Mouse (Mus musculus) intestine, embryonic 16.5 days (tissue): ENCODE data around the gene Glt8d2. TPM values are rescaled to one million over a fixed set of nuclear protein-coding genes. Genes with fewer than 3 reads are reported as not detected.

Source experiments
- ATAC-seq: fragments of 200-750 bp; cut with Nextera tagmentation; 2 replicates; pipeline ENCODE4 v1.8.0; 2017; ENCODE audit warnings: moderate TSS enrichment, moderate library complexity
- H3K27ac ChIP-seq: fragments of 300-500 bp; sonication (generic); 2 replicates; pipeline ENCODE4 v1.5.1; 2014; ENCODE audit warnings: mild to moderate bottlenecking, low read length
- H3K27me3 ChIP-seq: fragments of 300-500 bp; sonication (generic); replicated peaks from 2 replicates; pipeline ENCODE4 v1.6.1; 2014; ENCODE audit warnings: low read length, control low read depth, mixed read lengths; ENCODE audit not compliant: control insufficient read depth, insufficient read depth
- H3K36me3 ChIP-seq: fragments of 300-500 bp; sonication (generic); 2 replicates; pipeline ENCODE4 v1.6.1; 2014; ENCODE audit warnings: low read length, control low read depth; ENCODE audit not compliant: control insufficient read depth, insufficient read depth
- H3K4me1 ChIP-seq: fragments of 300-500 bp; sonication (generic); 2 replicates; pipeline ENCODE4 v1.6.1; 2014; ENCODE audit warnings: low read length, control low read depth, mixed read lengths; ENCODE audit not compliant: control insufficient read depth, insufficient read depth
- H3K4me2 ChIP-seq: fragments of 300-500 bp; sonication (generic); 2 replicates; pipeline ENCODE4 v1.6.1; 2014; ENCODE audit warnings: low read depth, low read length, control low read depth
- H3K4me3 ChIP-seq: fragments of 300-500 bp; sonication (generic); 2 replicates; pipeline ENCODE4 v1.5.1; 2014; ENCODE audit warnings: mild to moderate bottlenecking, low read length
- H3K9ac ChIP-seq: fragments of 300-500 bp; sonication (generic); 2 replicates; pipeline ENCODE4 v1.6.1; 2014; ENCODE audit warnings: low read depth, low read length
- H3K9me3 ChIP-seq: fragments of 300-500 bp; sonication (generic); 2 replicates; pipeline ENCODE4 v1.6.1; 2016; ENCODE audit warnings: low read length, control low read depth; ENCODE audit not compliant: control insufficient read depth
- WGBS: fragments of 180-500 bp; shearing (Covaris S2); extraction: QIAGEN DNeasy Blood & Tissue Kit; methylation state at CpG from one replicate; pipeline ENCODE4 v1.1.7; 2014; 5-methylcytosine and 5-hydroxymethylcytosine counted together
- polyA plus RNA-seq: library from polyadenylated mRNA; unstranded; fragments of >200 nt; fragmentation: Nextera tagmentation; extraction: Ambion mirVana; gene quantifications from 2 replicates; pipeline ENCODE4 v1.2.1, GENCODE M21; 2015

Gene Glt8d2
- polyA plus RNA-seq, 1 experiment from 2014 or later = 6.8 TPM

DNA sequence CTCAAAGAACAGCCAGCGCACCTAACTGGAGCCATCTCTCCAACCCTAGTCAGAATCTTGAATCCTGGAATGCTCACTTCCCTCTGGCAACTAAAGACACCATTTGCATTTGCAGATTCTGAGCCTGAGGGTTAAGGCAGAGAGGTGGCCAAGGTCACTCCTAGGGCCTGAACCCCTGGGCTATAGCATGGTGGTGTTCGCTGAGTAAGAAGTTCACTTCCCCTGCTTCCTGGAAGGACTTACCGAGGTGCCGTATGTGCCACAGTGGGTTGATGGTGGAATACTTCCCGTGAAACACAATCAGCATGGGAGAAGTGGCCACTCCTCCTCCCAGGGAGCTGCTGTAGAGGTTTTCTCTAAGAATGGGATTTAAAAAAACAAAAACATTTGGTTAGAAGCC lies 37.8 kb downstream of the Glt8d2 start:
- H3K4me3 ChIP-seq = no peak overlapping the region
- no peaks in the 10 kb centered on the region for H3K4me1 ChIP-seq
- no peak overlapping the region for H3K9ac ChIP-seq
- no peak for ATAC-seq
- 0 out of 2 replicates have a peak, but pooled peaks cover 3% of the 10 kb centered on the region for H3K36me3 ChIP-seq
- H3K27me3 ChIP-seq = no peaks in the 10 kb centered on the region
- no peak overlapping the region for H3K27ac ChIP-seq
- WGBS = 73% methylated on average over 5 of the region's 5 CpGs
- H3K4me2 ChIP-seq = no peak overlapping the region
- H3K9me3 ChIP-seq = no peaks in the 10 kb centered on the region

DNA sequence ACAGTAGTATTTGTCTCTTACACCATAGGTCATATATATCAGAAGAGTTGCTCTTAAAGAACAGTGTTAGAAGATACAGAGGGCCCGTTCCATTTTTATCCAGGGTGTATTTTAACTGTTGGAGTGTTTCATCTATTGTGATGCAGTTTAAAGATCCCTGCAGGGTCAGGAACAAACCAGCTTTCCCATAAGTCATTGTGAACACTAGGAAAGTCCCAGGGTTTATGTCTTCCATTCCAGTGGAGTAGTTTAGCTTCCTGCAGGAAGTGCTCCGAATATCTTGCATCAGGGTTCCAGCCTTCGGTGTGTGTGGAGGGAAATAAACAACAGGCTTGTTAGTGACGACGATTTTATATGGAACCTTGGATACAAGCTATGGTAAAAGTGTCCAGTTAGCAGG lies 39.2 kb downstream of the Glt8d2 start:
- Histone ChIP-seq H3K4me2 (no peak overlapping the region), H3K27me3 (no peaks in the 10 kb centered on the region), H3K4me1 (no peaks in the 10 kb centered on the region), H3K4me3 (no peak overlapping the region), H3K9me3 (no peaks in the 10 kb centered on the region), H3K9ac (no peak overlapping the region), H3K27ac (no peak overlapping the region), H3K36me3 (peaks cover 5% of the 10 kb centered on the region; the same call in 1 of the 2 replicates)
- WGBS = 87% methylated on average over 5 of the region's 5 CpGs
- no peak for ATAC-seq

DNA sequence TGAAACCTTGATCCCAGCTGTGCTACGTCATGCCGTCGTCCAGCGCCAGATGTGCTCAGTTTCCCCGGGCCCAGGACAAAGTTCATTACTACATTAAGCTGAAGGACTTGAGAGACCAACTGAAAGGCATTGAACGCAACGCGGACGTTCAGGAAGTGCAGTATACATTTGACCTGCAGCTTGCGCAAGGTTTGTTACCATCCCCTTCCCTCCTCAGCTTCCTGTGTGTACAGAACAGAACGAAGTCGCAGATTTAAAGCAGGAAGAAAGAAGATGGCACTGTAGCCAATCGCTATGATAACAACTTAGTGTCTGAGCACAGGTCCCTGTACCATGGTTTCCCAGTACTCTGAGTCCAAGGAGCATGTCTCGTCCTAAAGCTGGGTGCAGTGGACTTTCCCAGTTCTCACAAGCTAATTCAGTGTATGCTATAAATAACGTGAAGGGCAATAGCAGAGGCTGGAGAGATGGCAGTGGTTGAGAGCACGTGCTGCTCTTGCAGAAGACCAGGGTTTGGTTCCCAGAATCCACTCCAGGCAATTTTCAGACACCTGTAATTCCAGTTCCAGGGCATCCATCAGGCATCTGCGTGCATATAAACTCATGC lies 43.1 kb downstream of the Glt8d2 start:
- no peak overlapping the region for H3K4me3 ChIP-seq
- peaks cover 18% of the 10 kb centered on the region for H3K36me3 ChIP-seq
- H3K27me3 ChIP-seq = no peaks in the 10 kb centered on the region
- H3K9me3 ChIP-seq = no peaks in the 10 kb centered on the region
- H3K9ac ChIP-seq = no peak overlapping the region
- no peak for ATAC-seq
- H3K4me2 ChIP-seq = no peak overlapping the region
- no peak overlapping the region for H3K27ac ChIP-seq
- no peaks in the 10 kb centered on the region for H3K4me1 ChIP-seq
- WGBS = 80% methylated on average over 17 of the region's 17 CpGs

DNA sequence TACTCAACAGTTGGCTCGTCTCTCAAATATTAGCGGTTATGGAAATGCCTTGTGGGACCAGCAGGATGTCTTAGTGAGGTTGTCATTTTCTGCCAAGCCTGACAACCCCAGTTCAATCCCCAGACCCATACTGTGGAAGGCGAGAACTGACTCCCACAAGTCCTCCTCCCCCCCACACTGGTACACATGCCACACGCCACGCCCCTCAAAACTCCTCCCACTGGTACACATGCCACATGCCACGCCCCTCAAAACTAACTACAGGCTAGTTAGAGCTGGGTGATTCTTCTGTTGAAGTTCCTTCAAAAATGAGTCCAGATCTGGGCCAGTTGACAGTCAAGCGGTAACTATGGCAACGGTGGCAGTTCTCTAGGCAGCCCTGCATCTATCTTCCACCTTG lies 44.4 kb downstream of the Glt8d2 start:
- Histone ChIP-seq H3K4me1 (no peaks in the 10 kb centered on the region), H3K4me3 (no peak overlapping the region), H3K27ac (no peak overlapping the region), H3K27me3 (no peaks in the 10 kb centered on the region), H3K9ac (no peak overlapping the region), H3K9me3 (no peaks in the 10 kb centered on the region), H3K4me2 (no peak overlapping the region), H3K36me3 (peaks cover 20% of the 10 kb centered on the region)
- 90% methylated on average over 8 of the region's 8 CpGs for WGBS
- no peak for ATAC-seq

DNA sequence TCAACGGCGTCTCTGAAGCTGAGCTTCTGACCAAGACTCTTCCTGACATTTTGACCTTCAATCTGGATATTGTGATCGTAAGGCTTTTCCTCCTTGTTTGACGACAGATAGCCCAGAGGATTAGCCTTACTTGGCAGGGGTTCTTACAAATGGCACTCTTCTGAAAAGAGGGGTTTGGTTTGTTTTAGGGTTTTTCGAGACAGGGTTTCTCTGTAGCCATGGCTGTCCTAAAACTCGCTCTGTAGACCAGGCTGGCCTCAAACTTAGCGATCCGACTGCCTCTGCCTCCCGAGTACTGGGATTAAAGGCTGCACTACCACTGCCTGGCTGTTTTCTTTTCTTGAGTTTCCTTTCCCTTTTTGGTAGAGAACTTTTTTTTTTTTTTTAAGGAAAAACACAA lies 49.0 kb downstream of the Glt8d2 start:
- Histone ChIP-seq H3K9me3 (no peaks in the 10 kb centered on the region), H3K27me3 (no peaks in the 10 kb centered on the region), H3K27ac (no peak overlapping the region), H3K36me3 (peaks cover 41% of the 10 kb centered on the region), H3K4me2 (no peak overlapping the region), H3K9ac (no peak overlapping the region), H3K4me1 (no peaks in the 10 kb centered on the region), H3K4me3 (no peak overlapping the region)
- no peak for ATAC-seq
- WGBS = 95% methylated on average over 9 of the region's 9 CpGs

DNA sequence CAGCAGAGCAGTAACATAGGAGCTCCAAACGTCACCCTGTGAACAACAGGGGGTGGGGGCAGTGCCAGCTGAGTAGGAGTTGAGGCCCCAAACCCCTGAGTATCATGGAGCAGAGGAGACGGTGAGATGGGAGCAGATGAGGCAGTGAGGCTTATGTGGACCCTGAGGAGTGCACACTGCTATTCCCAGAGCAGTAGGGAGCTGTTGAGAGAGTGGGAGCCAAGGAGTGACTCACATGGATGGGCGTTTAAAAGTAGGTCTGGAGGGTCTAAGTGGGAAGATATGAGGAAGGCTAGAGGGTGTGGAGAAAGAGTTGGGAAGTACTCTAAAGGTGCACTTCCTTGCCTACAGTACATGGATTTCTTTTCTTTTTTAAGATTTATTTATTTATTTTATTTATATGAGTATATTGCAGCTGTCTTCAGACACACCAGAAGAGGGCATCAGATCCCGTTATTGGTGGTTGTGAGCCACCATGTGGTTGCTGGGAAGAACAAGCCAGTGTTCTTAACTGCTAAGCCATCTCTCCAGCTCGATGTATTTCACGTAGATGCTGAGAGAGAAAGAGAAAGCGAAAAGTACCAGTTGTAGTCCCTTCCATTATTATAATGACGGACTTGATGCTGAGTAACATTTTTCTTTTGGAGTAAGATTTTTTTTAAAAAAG lies 51.3 kb downstream of the Glt8d2 start:
- H3K27me3 ChIP-seq = no peaks in the 10 kb centered on the region

DNA sequence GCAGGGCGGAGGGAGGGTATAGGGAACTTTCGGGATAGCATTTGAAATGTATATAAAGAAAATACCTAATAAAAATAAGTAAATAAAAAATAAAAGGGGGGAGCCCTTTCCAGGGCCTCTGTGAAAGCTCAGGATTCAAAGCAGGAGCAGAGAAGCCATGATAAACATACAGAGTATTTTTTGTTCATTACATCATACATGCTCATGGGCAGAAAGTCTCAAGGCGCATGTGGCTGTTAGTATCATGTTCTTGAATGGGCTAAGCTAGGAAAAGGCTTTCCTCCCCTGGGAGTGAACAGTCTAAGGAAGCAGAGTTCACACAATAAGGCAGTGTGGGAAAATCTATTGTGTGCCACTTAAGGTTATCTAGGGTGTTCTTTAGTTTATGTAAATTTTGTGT lies 54.1 kb downstream of the Glt8d2 start:
- H3K9me3 ChIP-seq = no peaks in the 10 kb centered on the region
- peaks cover 25% of the 10 kb centered on the region for H3K36me3 ChIP-seq
- no peak overlapping the region for H3K4me2 ChIP-seq
- 95% methylated on average over 3 of the region's 3 CpGs for WGBS
- H3K4me3 ChIP-seq = no peak overlapping the region
- H3K27ac ChIP-seq = no peak overlapping the region
- H3K4me1 ChIP-seq = no peaks in the 10 kb centered on the region
- H3K27me3 ChIP-seq = no peaks in the 10 kb centered on the region
- no peak overlapping the region for H3K9ac ChIP-seq
- no peak for ATAC-seq

More for the DNA sequence above, 51.3 kb downstream of the Glt8d2 start:
- Histone ChIP-seq H3K4me2 (no peak overlapping the region), H3K4me1 (no peaks in the 10 kb centered on the region), H3K4me3 (no peak overlapping the region), H3K9ac (no peak overlapping the region), H3K36me3 (peaks cover 33% of the 10 kb centered on the region), H3K9me3 (no peaks in the 10 kb centered on the region), H3K27ac (no peak overlapping the region)
- ATAC-seq = no peak
- 88% methylated on average over 8 of the region's 8 CpGs for WGBS

DNA sequence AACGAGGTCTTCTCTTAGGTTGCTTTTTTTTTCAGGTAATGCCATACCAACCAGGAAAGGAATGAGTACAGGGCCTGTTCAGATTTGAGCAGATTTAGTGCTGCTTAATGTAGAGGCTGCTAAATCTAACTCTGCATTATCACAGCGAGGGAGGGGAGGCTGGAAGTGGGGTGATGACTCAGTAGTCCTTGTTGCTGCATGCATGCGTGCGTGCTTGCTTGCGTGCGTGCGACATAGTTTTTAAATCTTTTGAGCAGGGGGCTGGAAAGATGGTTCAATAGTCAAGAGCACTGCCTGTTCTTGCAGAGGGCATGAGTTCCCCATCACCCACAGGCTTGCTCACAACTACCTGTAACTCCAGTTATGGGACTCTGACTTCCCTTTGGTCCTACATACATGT lies 56.1 kb downstream of the Glt8d2 start:
- H3K27me3 ChIP-seq = no peaks in the 10 kb centered on the region
- no peak for ATAC-seq
- H3K4me3 ChIP-seq = no peak overlapping the region
- H3K27ac ChIP-seq = no peak overlapping the region
- no peaks in the 10 kb centered on the region for H3K9me3 ChIP-seq
- H3K36me3 ChIP-seq = peaks cover 15% of the 10 kb centered on the region
- H3K9ac ChIP-seq = no peak overlapping the region
- no peak overlapping the region for H3K4me2 ChIP-seq
- 97% methylated on average over 7 of the region's 7 CpGs for WGBS
- peaks cover 9% of the 10 kb centered on the region for H3K4me1 ChIP-seq

DNA sequence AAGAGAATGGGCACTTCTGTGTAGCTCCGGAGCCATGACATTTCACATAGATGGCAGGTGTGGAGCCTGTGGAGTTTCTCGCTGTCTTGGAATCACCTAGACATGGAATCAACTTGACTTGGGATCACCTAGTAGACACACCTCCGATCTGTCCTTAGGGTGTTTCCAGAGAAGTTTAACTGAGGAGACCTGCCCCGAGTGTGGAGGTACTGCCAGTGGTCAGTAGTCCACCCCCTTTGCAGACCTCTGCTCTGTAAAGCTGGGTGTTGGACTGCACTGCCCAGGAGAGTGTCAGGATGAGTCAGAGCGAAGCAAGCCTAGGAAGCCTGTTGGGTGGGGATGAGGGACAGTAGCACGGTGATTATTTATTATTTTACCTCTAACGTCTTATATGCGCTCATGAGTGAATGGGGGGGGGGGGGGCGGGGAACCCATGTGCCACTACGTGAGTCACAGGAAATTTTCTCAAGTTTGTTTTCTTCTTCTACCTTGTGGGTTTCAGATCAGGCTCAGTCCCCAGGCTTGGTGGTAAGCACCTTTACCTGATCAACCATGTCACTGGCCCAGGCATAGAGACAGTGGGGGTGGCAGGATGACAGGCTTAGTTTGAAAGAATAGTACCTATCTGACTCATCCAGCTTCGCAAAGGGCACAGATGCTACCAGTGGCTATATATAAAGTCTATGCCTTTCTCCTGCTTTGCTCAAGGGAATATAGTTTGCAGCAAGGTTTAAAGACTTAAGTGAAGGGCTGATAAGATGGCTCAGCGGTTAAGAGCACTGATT lies 57.8 kb downstream of the Glt8d2 start:
- peaks cover 9% of the 10 kb centered on the region for H3K4me1 ChIP-seq
- 98% methylated on average over 12 of the region's 12 CpGs for WGBS
- peaks cover 6% of the 10 kb centered on the region; the same call in 1 of the 2 replicates for H3K36me3 ChIP-seq
- no peak overlapping the region for H3K9ac ChIP-seq
- H3K27ac ChIP-seq = no peak overlapping the region
- no peaks in the 10 kb centered on the region for H3K27me3 ChIP-seq
- H3K4me2 ChIP-seq = no peak overlapping the region
- no peak for ATAC-seq
- H3K4me3 ChIP-seq = no peak overlapping the region
- no peaks in the 10 kb centered on the region for H3K9me3 ChIP-seq
